Mouse (Mus musculus) C2C12 (cell line): ENCODE data around the gene Abca12. TPM values are rescaled to one million over a fixed set of nuclear protein-coding genes. Genes with fewer than 3 reads are reported as not detected.
A peak's percentile ranks its signal among the peaks of the same experiment; 100 is the strongest.

ENCODE experiments used
- H3K27me3 ChIP-seq: one replicate; pipeline ENCODE4 v1.6.1; 2011; ENCODE audit not compliant: control insufficient read depth, insufficient read depth, insufficient read length
- H3K36me3 ChIP-seq: one replicate; pipeline ENCODE4 v1.6.1; 2011; ENCODE audit not compliant: control insufficient read depth, insufficient read depth
- H3K4me3 ChIP-seq: one replicate; pipeline ENCODE4 v1.5.1; 2011; ENCODE audit warnings: mild to moderate bottlenecking, control low read depth; ENCODE audit not compliant: poor library complexity, insufficient read depth, severe bottlenecking
- H3K79me2 ChIP-seq: one replicate; pipeline ENCODE4 v1.6.1; 2011; ENCODE audit not compliant: control insufficient read depth, insufficient read depth
- H3K79me3 ChIP-seq: one replicate; pipeline ENCODE4 v1.6.1; 2011; ENCODE audit warnings: low read depth, control low read depth
- H3ac ChIP-seq: one replicate; pipeline ENCODE3; 2011; ENCODE audit warnings: low read depth; ENCODE audit not compliant: control insufficient read depth, insufficient read length
- CEBPB ChIP-seq: IDR thresholded peaks from one replicate; pipeline ENCODE4 v1.6.1; 2011; ENCODE audit warnings: low read depth, mild to moderate bottlenecking, control low read depth, moderate library complexity
- CTCF ChIP-seq: IDR thresholded peaks from one replicate; pipeline ENCODE4 v1.5.1; 2011; ENCODE audit not compliant: control insufficient read depth, insufficient read depth, insufficient read length
- FOSL1 ChIP-seq: IDR thresholded peaks from one replicate; pipeline ENCODE4 v1.8.0; 2011; ENCODE audit warnings: mild to moderate bottlenecking, low read length; ENCODE audit not compliant: poor library complexity, insufficient read depth, severe bottlenecking
- MAX ChIP-seq: IDR thresholded peaks from one replicate; pipeline ENCODE4 v1.6.1; 2011; ENCODE audit warnings: mild to moderate bottlenecking, control low read depth
- MYOD1 ChIP-seq: IDR thresholded peaks from one replicate; pipeline ENCODE4 v1.6.1; 2011; ENCODE audit warnings: low read depth; ENCODE audit not compliant: control insufficient read depth, insufficient read length
- MYOG ChIP-seq: IDR thresholded peaks from one replicate; pipeline ENCODE4 v1.6.1; 2011; ENCODE audit not compliant: control insufficient read depth, insufficient read length; ENCODE audit errors: extremely low read depth
- USF1 ChIP-seq: IDR thresholded peaks from one replicate; pipeline ENCODE4 v1.6.1; 2011; ENCODE audit warnings: low read depth, mild to moderate bottlenecking, control low read depth, moderate library complexity
- polyA plus RNA-seq: library from polyadenylated mRNA; unstranded; fragments of >200 nt; fragmentation: generic; extraction: Trizol; gene quantifications from one replicate; pipeline ENCODE4 v1.2.1, GENCODE M21; 2012; ENCODE audit warnings: missing spikeins

The Abca12 gene
- polyA plus RNA-seq, 1 experiment: not detected

GRCm38 (mm10) chr1:71393489-71393888 lies 21.2 kb downstream of the Abca12 start:
- Histone ChIP-seq H3ac (no peak overlapping the region), H3K79me3 (no peaks in the 10 kb centered on the region), H3K27me3 (no peaks in the 10 kb centered on the region), H3K4me3 (no peak overlapping the region), H3K79me2 (no peaks in the 10 kb centered on the region), H3K36me3 (no peaks in the 10 kb centered on the region)
- TF ChIP-seq MYOD1 (no peak), CTCF (no peak), FOSL1 (no peak), MAX (no peak), MYOG (no peak), CEBPB (no peak), USF1 (no peak)

GRCm38 (mm10) chr1:71392463-71392862 lies 22.2 kb downstream of the Abca12 start:
- Histone ChIP-seq H3K27me3 (no peaks in the 10 kb centered on the region), H3K79me3 (no peaks in the 10 kb centered on the region), H3K4me3 (no peak overlapping the region), H3K79me2 (no peaks in the 10 kb centered on the region), H3K36me3 (no peaks in the 10 kb centered on the region), H3ac (no peak overlapping the region)
- peak; percentile 57 for TF ChIP-seq MYOD1
- no peak for TF ChIP-seq USF1

- no peaks in the 10 kb centered on the region for H3K36me3 ChIP-seq
- H3K79me3 ChIP-seq: no peaks in the 10 kb centered on the region
- no peaks in the 10 kb centered on the region for H3K27me3 ChIP-seq
- TF ChIP-seq CEBPB (no peak), USF1 (no peak), MYOG (no peak), MAX (no peak), CTCF (no peak), FOSL1 (no peak), MYOD1 (no peak)
- H3ac ChIP-seq: no peak overlapping the region
- H3K79me2 ChIP-seq: no peaks in the 10 kb centered on the region
- H3K4me3 ChIP-seq: no peak overlapping the region
Measured at GRCm38 (mm10) chr1:71386593-71386992, 28.1 kb downstream of the Abca12 start.

- Histone ChIP-seq H3K79me2 (no peaks in the 10 kb centered on the region), H3K36me3 (no peaks in the 10 kb centered on the region), H3K27me3 (no peaks in the 10 kb centered on the region), H3K4me3 (no peak overlapping the region), H3K79me3 (no peaks in the 10 kb centered on the region), H3ac (no peak overlapping the region)
- no peak for TF ChIP-seq MAX
- no peak for TF ChIP-seq MYOD1
- TF ChIP-seq FOSL1: no peak
- TF ChIP-seq CEBPB: no peak
- TF ChIP-seq MYOG: no peak
- no peak for TF ChIP-seq CTCF
- TF ChIP-seq USF1: no peak
Measured at GRCm38 (mm10) chr1:71384098-71384497, 30.6 kb downstream of the Abca12 start.

- H3K4me3 ChIP-seq: no peak overlapping the region
- no peak overlapping the region for H3ac ChIP-seq
- TF ChIP-seq MAX (no peak), CTCF (no peak)
- no peaks in the 10 kb centered on the region for H3K79me2 ChIP-seq
- no peaks in the 10 kb centered on the region for H3K36me3 ChIP-seq
- H3K27me3 ChIP-seq: no peaks in the 10 kb centered on the region
- H3K79me3 ChIP-seq: no peaks in the 10 kb centered on the region
Measured at GRCm38 (mm10) chr1:71373090-71373489, 41.6 kb downstream of the Abca12 start.

- Histone ChIP-seq H3K79me3 (no peaks in the 10 kb centered on the region), H3K36me3 (no peaks in the 10 kb centered on the region), H3K4me3 (no peak overlapping the region), H3K79me2 (no peaks in the 10 kb centered on the region), H3ac (no peak overlapping the region), H3K27me3 (no peaks in the 10 kb centered on the region)
- no peak for TF ChIP-seq MYOG
- TF ChIP-seq CTCF: no peak
- no peak for TF ChIP-seq MYOD1
- TF ChIP-seq USF1: no peak
- TF ChIP-seq MAX: no peak
- no peak for TF ChIP-seq FOSL1
- TF ChIP-seq CEBPB: no peak
Measured at GRCm38 (mm10) chr1:71370266-71370665, 44.4 kb downstream of the Abca12 start.
